Mouse (Mus musculus): Measurements from ENCODE around the gene Hsp90aa1. TPM values are rescaled to one million over a fixed set of nuclear protein-coding genes. Genes with fewer than 3 reads are reported as not detected.
"Not testable (repeated sequence)": the region's sequence is repeated elsewhere in the genome, so short reads cannot be mapped to it uniquely, and the experiment has no call there.

Hsp90aa1 gene
- polyA plus RNA-seq, 1 experiment from 2014 or later: 955 TPM

GRCm38 (mm10) chr12:110713784-110714183 is 11.3 kb upstream of the Hsp90aa1 start:
- Histone ChIP-seq H3K36me3 (no peaks in the 10 kb centered on the region), H3K9me3 (no peaks in the 10 kb centered on the region), H3K4me2 (replicated peaks) (no peak overlapping the region), H3K4me3 (replicated peaks) (no peak overlapping the region), H3K27me3 (replicated peaks) (no peaks in the 10 kb centered on the region), H3K27ac (no peak overlapping the region), H3K4me1 (replicated peaks) (no peaks in the 10 kb centered on the region), H3K9ac (no peak overlapping the region)
- ATAC-seq: no peak
- 94% methylated on average over 6 of the region's 6 CpGs for WGBS

GRCm38 (mm10) chr12:110711270-110711669 is 8.7 kb upstream of the Hsp90aa1 start:
- H3K9me3 ChIP-seq: no peaks in the 10 kb centered on the region
- H3K9ac ChIP-seq: no peak overlapping the region
- no peak for ATAC-seq
- no peaks in the 10 kb centered on the region for H3K36me3 ChIP-seq
- no peaks in the 10 kb centered on the region for H3K27me3 ChIP-seq (replicated peaks)
- no peak overlapping the region for H3K4me3 ChIP-seq (replicated peaks)
- H3K4me2 ChIP-seq (replicated peaks): no peak overlapping the region
- no peak overlapping the region for H3K27ac ChIP-seq
- 55% methylated on average over 5 of the region's 5 CpGs for WGBS
- H3K4me1 ChIP-seq (replicated peaks): no peaks in the 10 kb centered on the region; the same call in 1 of the 2 replicates

GRCm38 (mm10) chr12:110707451-110707850 is 4.9 kb upstream of the Hsp90aa1 start:
- WGBS: 88% methylated on average over 7 of the region's 7 CpGs
- Histone ChIP-seq H3K27ac (no peak overlapping the region), H3K4me3 (replicated peaks) (no peak overlapping the region), H3K4me1 (replicated peaks) (peaks cover 3% of the 10 kb centered on the region; the same call in 1 of the 2 replicates), H3K9me3 (no peaks in the 10 kb centered on the region), H3K36me3 (no peaks in the 10 kb centered on the region), H3K4me2 (replicated peaks) (no peak overlapping the region), H3K9ac (no peak overlapping the region), H3K27me3 (replicated peaks) (no peaks in the 10 kb centered on the region)
- ATAC-seq: no peak

GRCm38 (mm10) chr12:110706337-110707231 is 4.1 kb upstream of the Hsp90aa1 start:
- Histone ChIP-seq H3K27me3 (replicated peaks) (no peaks in the 10 kb centered on the region), H3K4me2 (replicated peaks) (peak overlapping the region; percentile 74), H3K9ac (peak overlapping the region; percentile 5), H3K36me3 (no peaks in the 10 kb centered on the region), H3K9me3 (no peaks in the 10 kb centered on the region), H3K4me1 (replicated peaks) (peaks cover 3% of the 10 kb centered on the region), H3K27ac (peak overlapping the region; percentile 51; the same call in 1 of the 2 replicates), H3K4me3 (replicated peaks) (peak overlapping the region; percentile 21)
- 3% methylated on average over 27 of the region's 27 CpGs for WGBS
- peak; percentile 83 for ATAC-seq

- not testable (repeated sequence) for H3K9ac ChIP-seq; ATAC-seq; H3K36me3 ChIP-seq; H3K4me3 ChIP-seq (replicated peaks); H3K27ac ChIP-seq; H3K9me3 ChIP-seq; H3K4me2 ChIP-seq (replicated peaks); H3K27me3 ChIP-seq (replicated peaks); H3K4me1 ChIP-seq (replicated peaks)
- 93% methylated on average over 4 of the region's 4 CpGs for WGBS
Measured at GRCm38 (mm10) chr12:110705419-110705818, 2.9 kb upstream of the Hsp90aa1 start.

GRCm38 (mm10) chr12:110703682-110704081 is 1.2 kb upstream of the Hsp90aa1 start:
- H3K9ac ChIP-seq: no peak overlapping the region
- H3K4me2 ChIP-seq (replicated peaks): no peak overlapping the region
- H3K36me3 ChIP-seq: no peaks in the 10 kb centered on the region
- H3K4me1 ChIP-seq (replicated peaks): peaks cover 4% of the 10 kb centered on the region
- H3K27me3 ChIP-seq (replicated peaks): no peaks in the 10 kb centered on the region
- no peak for ATAC-seq
- no peak overlapping the region for H3K27ac ChIP-seq
- H3K4me3 ChIP-seq (replicated peaks): no peak overlapping the region
- no peaks in the 10 kb centered on the region for H3K9me3 ChIP-seq
- WGBS: 73% methylated on average over 7 of the region's 7 CpGs

GRCm38 (mm10) chr12:110703008-110703471 is 512 bp upstream of the Hsp90aa1 start:
- Histone ChIP-seq H3K27me3 (replicated peaks) (no peaks in the 10 kb centered on the region), H3K4me1 (replicated peaks) (peaks cover 5% of the 10 kb centered on the region), H3K27ac (no peak overlapping the region), H3K4me3 (replicated peaks) (no peak overlapping the region), H3K9me3 (no peaks in the 10 kb centered on the region), H3K9ac (no peak overlapping the region), H3K4me2 (replicated peaks) (no peak overlapping the region), H3K36me3 (no peaks in the 10 kb centered on the region)
- WGBS: 29% methylated on average over 8 of the region's 8 CpGs
- peak; percentile 65 for ATAC-seq

GRCm38 (mm10) chr12:110701363-110701762 is 1.2 kb downstream of the Hsp90aa1 start:
- WGBS: 26% methylated on average over 3 of the region's 3 CpGs
- not testable (repeated sequence) for H3K36me3 ChIP-seq; H3K4me2 ChIP-seq (replicated peaks); H3K27me3 ChIP-seq (replicated peaks); H3K9me3 ChIP-seq; H3K4me3 ChIP-seq (replicated peaks); H3K9ac ChIP-seq; H3K4me1 ChIP-seq (replicated peaks)
- peak; percentile 54 for ATAC-seq
- 0 out of 2 replicates have a peak overlapping the region, but pooled peaks have one; percentile 36 for H3K27ac ChIP-seq

- no peak overlapping the region for H3K4me2 ChIP-seq (replicated peaks)
- peaks cover 5% of the 10 kb centered on the region; the same call in 1 of the 2 replicates for H3K4me1 ChIP-seq (replicated peaks)
- 56% methylated on average over 2 of the region's 2 CpGs for WGBS
- H3K9me3 ChIP-seq: no peaks in the 10 kb centered on the region
- H3K27ac ChIP-seq: no peak overlapping the region
- no peaks in the 10 kb centered on the region for H3K36me3 ChIP-seq
- H3K9ac ChIP-seq: no peak overlapping the region; the same call in 1 of the 2 replicates
- ATAC-seq: no peak
- no peak overlapping the region for H3K4me3 ChIP-seq (replicated peaks)
- H3K27me3 ChIP-seq (replicated peaks): no peaks in the 10 kb centered on the region
Measured at GRCm38 (mm10) chr12:110700730-110701129, 1.8 kb downstream of the Hsp90aa1 start.

GRCm38 (mm10) chr12:110699171-110699547 is 3.4 kb downstream of the Hsp90aa1 start:
- no peak for ATAC-seq
- no peak overlapping the region for H3K4me2 ChIP-seq (replicated peaks)
- H3K27ac ChIP-seq: no peak overlapping the region
- no peak overlapping the region for H3K9ac ChIP-seq
- no peaks in the 10 kb centered on the region for H3K9me3 ChIP-seq
- no peaks in the 10 kb centered on the region for H3K27me3 ChIP-seq (replicated peaks)
- H3K4me1 ChIP-seq (replicated peaks): peaks cover 11% of the 10 kb centered on the region; the same call in 1 of the 2 replicates
- 46% methylated on average over 2 of the region's 2 CpGs for WGBS
- H3K4me3 ChIP-seq (replicated peaks): no peak overlapping the region
- H3K36me3 ChIP-seq: peaks cover 4% of the 10 kb centered on the region; the same call in 1 of the 2 replicates

- 40% methylated on average over 15 of the region's 15 CpGs for WGBS
- H3K9me3 ChIP-seq: no peaks in the 10 kb centered on the region
- H3K9ac ChIP-seq: no peak overlapping the region
- no peak overlapping the region for H3K4me3 ChIP-seq (replicated peaks)
- peaks cover 4% of the 10 kb centered on the region; the same call in 1 of the 2 replicates for H3K36me3 ChIP-seq
- ATAC-seq: no peak
- H3K27ac ChIP-seq: 0 out of 2 replicates have a peak overlapping the region, but pooled peaks have one; percentile 17
- no peaks in the 10 kb centered on the region for H3K27me3 ChIP-seq (replicated peaks)
- H3K4me1 ChIP-seq (replicated peaks): peaks cover 11% of the 10 kb centered on the region; the same call in 1 of the 2 replicates
- no peak overlapping the region for H3K4me2 ChIP-seq (replicated peaks)
Measured at GRCm38 (mm10) chr12:110698523-110699170, 3.9 kb downstream of the Hsp90aa1 start.

- peaks cover 10% of the 10 kb centered on the region; the same call in 1 of the 2 replicates for H3K4me1 ChIP-seq (replicated peaks)
- H3K36me3 ChIP-seq: peaks cover 4% of the 10 kb centered on the region; the same call in 1 of the 2 replicates
- no peak overlapping the region for H3K4me2 ChIP-seq (replicated peaks)
- ATAC-seq: no peak
- H3K4me3 ChIP-seq (replicated peaks): no peak overlapping the region
- 0 out of 2 replicates have a peak overlapping the region, but pooled peaks have one; percentile 17 for H3K27ac ChIP-seq
- H3K27me3 ChIP-seq (replicated peaks): no peaks in the 10 kb centered on the region
- WGBS: 93% methylated on average over 1 of the region's 1 CpGs
- no peak overlapping the region for H3K9ac ChIP-seq
- H3K9me3 ChIP-seq: no peaks in the 10 kb centered on the region
Measured at GRCm38 (mm10) chr12:110698080-110698479, 4.4 kb downstream of the Hsp90aa1 start.

Measured in intestine, embryonic 15.5 days (tissue).